Mouse (Mus musculus) liver, postnatal 0 days (tissue): ENCODE data around the gene Rnf111.

Experiments
- CTCF ChIP-seq: sonication (generic); IDR thresholded peaks from 2 replicates; pipeline ENCODE4 v1.5.1; 2016; ENCODE audit warnings: antibody characterized with exemption, low read depth
- EP300 ChIP-seq: IDR thresholded peaks from 2 replicates; pipeline ENCODE4 v1.6.1; 2016; ENCODE audit warnings: antibody characterized with exemption, low read depth, mild to moderate bottlenecking

- TF ChIP-seq CTCF (peak; percentile 60), EP300 (no peak)
Observed at GRCm38 (mm10) chr9:70510998-70511583, 7.6 kb upstream of the Rnf111 start.
